Mouse (Mus musculus): Measurements from ENCODE around the gene Sox15.

GRCm38 (mm10) chr11:69704613-69705010 is 49.5 kb downstream of the Sox15 start:
- TF ChIP-seq CTCF (IDR thresholded peaks at IDR 0.05; ENCODE audit: low read depth) (no peak), EP300 (IDR thresholded peaks at IDR 0.05; ENCODE audit: low read depth) (no peak)
